Mouse (Mus musculus) right cerebral cortex, postnatal 36 days (tissue): Measurements from ENCODE around the gene Mymx.

Experiments used
- DNase-seq, 2 experiments: peaks; one replicate each; pipeline ENCODE4 v3.0.0; 2022; ENCODE audit warnings: low spot score in 2 of 2, mixed read lengths in 1 of 2

The Mymx gene

GRCm38 (mm10) chr17:45589844-45590243 is 12.1 kb downstream of the Mymx start:
- DNase-seq: no peak

GRCm38 (mm10) chr17:45589236-45589635 is 12.7 kb downstream of the Mymx start:
- DNase-seq: no peak

- DNase-seq: no peak
These were observed 13.5 kb downstream of the Mymx start for GRCm38 (mm10) chr17:45588370-45588769.

GRCm38 (mm10) chr17:45586449-45586837 is 15.5 kb downstream of the Mymx start:
- DNase-seq: no peak

- no peak for DNase-seq
These were observed 16.0 kb downstream of the Mymx start for GRCm38 (mm10) chr17:45585725-45586448.

- DNase-seq: peak; percentile 47 to 59
These were observed 16.8 kb downstream of the Mymx start for GRCm38 (mm10) chr17:45584939-45585678.

- DNase-seq: peak; percentile 42 to 44
These were observed 17.6 kb downstream of the Mymx start for GRCm38 (mm10) chr17:45584096-45584896.

GRCm38 (mm10) chr17:45582715-45583355 is 19.1 kb downstream of the Mymx start:
- no peak for DNase-seq

GRCm38 (mm10) chr17:45582188-45582587 is 19.7 kb downstream of the Mymx start:
- no peak for DNase-seq

GRCm38 (mm10) chr17:45581567-45581983 is 20.3 kb downstream of the Mymx start:
- no peak for DNase-seq

GRCm38 (mm10) chr17:45580958-45581477 is 20.9 kb downstream of the Mymx start:
- no peak for DNase-seq

GRCm38 (mm10) chr17:45579554-45579953 is 22.3 kb downstream of the Mymx start:
- DNase-seq: no peak

- no peak for DNase-seq
These were observed 23.1 kb downstream of the Mymx start for GRCm38 (mm10) chr17:45578843-45579242.

GRCm38 (mm10) chr17:45578242-45578641 is 23.7 kb downstream of the Mymx start:
- no peak for DNase-seq

GRCm38 (mm10) chr17:45575123-45575897 is 26.6 kb downstream of the Mymx start:
- DNase-seq: no peak

GRCm38 (mm10) chr17:45574129-45574761 is 27.7 kb downstream of the Mymx start:
- peak; percentile 82 to 83 for DNase-seq

GRCm38 (mm10) chr17:45573780-45574123 is 28.1 kb downstream of the Mymx start:
- DNase-seq: peak; percentile 92 to 96

GRCm38 (mm10) chr17:45573087-45573779 is 28.7 kb downstream of the Mymx start, which contains the start of gene Hsp90ab1:
Hsp90ab1 (minus strand) TSS chr17:45573271.
- peak; percentile 98 to 99 for DNase-seq
